Mouse (Mus musculus): ENCODE data around the gene Strip1. TPM values are rescaled to one million over a fixed set of nuclear protein-coding genes. Genes with fewer than 3 reads are reported as not detected.

Gene Strip1
- total RNA-seq (2014; rRNA removed), result 6.0 and 7.7 TPM in 2 replicates
- 17.7 and 23.8 TPM in 2 replicates for polyA plus RNA-seq (2012; rRNA removed)

GRCm38 (mm10) chr3:107631523-107631958 is at the start of gene Strip1:
Strip1 (minus strand) TSS chr3:107631694.
- Histone ChIP-seq H3K9ac (ENCODE audit: low read depth, low read length) (peak within 1 kb of the TSS; percentile 93), H3K4me1 (ENCODE audit: control insufficient read depth, insufficient read depth, low read length) (peaks cover 4% of the 10 kb centered on the region; the same call in 1 of the 2 replicates), H3K27me3 (ENCODE audit: control insufficient read depth, insufficient read depth, low read length) (no peaks in the 10 kb centered on the region), H3K27ac (replicated peaks; ENCODE audit: insufficient read depth, low read depth, low read length) (peak within 1 kb of the TSS; percentile 43), H3K36me3 (ENCODE audit: control insufficient read depth, insufficient read depth, low read length) (peaks cover 6% of the 10 kb centered on the region; the same call in 1 of the 2 replicates), H3K79me2 (ENCODE audit: control insufficient read depth, insufficient read depth, low read length) (no peaks in the 10 kb centered on the region; the same call in 1 of the 2 replicates), H3K4me3 (ENCODE audit: insufficient read depth, low read depth, low read length) (peak within 1 kb of the TSS; percentile 90)
- peak; percentile 88 for DNase-seq (ENCODE audit: extremely low read depth, low read depth, low spot score)
- WGBS, result under 1% methylated on average over 35 of the region's 35 CpGs
- TF ChIP-seq CTCF (IDR thresholded peaks at IDR 0.05; ENCODE audit: low read depth, low read length) (no peak), POLR2A (IDR thresholded peaks at IDR 0.05; ENCODE audit: extremely low read depth, insufficient read depth, low read length) (0 out of 2 replicates have a peak, but pooled peaks have one; percentile 48)

GRCm38 (mm10) chr3:107680790-107681576 is 49.5 kb upstream of the Strip1 start:
- no peak overlapping the region for H3K27ac ChIP-seq (replicated peaks; ENCODE audit: insufficient read depth, low read depth, low read length)
- no peak overlapping the region for H3K4me3 ChIP-seq (ENCODE audit: insufficient read depth, low read depth, low read length)
- H3K9ac ChIP-seq (ENCODE audit: low read depth, low read length), result no peak overlapping the region
- WGBS, result 43% methylated on average over 7 of the region's 7 CpGs
- no peaks in the 10 kb centered on the region; the same call in 1 of the 2 replicates for H3K4me1 ChIP-seq (ENCODE audit: control insufficient read depth, insufficient read depth, low read length)
- peaks cover 6% of the 10 kb centered on the region; the same call in 1 of the 2 replicates for H3K36me3 ChIP-seq (ENCODE audit: control insufficient read depth, insufficient read depth, low read length)
- peaks cover 21% of the 10 kb centered on the region; the same call in 1 of the 2 replicates for H3K79me2 ChIP-seq (ENCODE audit: control insufficient read depth, insufficient read depth, low read length)
- no peaks in the 10 kb centered on the region for H3K27me3 ChIP-seq (ENCODE audit: control insufficient read depth, insufficient read depth, low read length)
- no peak for DNase-seq (ENCODE audit: extremely low read depth, low read depth, low spot score)
- TF ChIP-seq CTCF (IDR thresholded peaks at IDR 0.05; ENCODE audit: low read depth, low read length), result no peak
- no peak for TF ChIP-seq POLR2A (IDR thresholded peaks at IDR 0.05; ENCODE audit: extremely low read depth, insufficient read depth, low read length)

GRCm38 (mm10) chr3:107671509-107671908 is 40.0 kb upstream of the Strip1 start:
- no peak overlapping the region for H3K4me3 ChIP-seq (ENCODE audit: insufficient read depth, low read depth, low read length)
- H3K27ac ChIP-seq (replicated peaks; ENCODE audit: insufficient read depth, low read depth, low read length), result no peak overlapping the region
- no peak for DNase-seq (ENCODE audit: extremely low read depth, low read depth, low spot score)
- WGBS, result 94% methylated on average over 2 of the region's 2 CpGs
- no peak overlapping the region for H3K9ac ChIP-seq (ENCODE audit: low read depth, low read length)
- H3K27me3 ChIP-seq (ENCODE audit: control insufficient read depth, insufficient read depth, low read length), result no peaks in the 10 kb centered on the region
- peaks cover 83% of the 10 kb centered on the region for H3K36me3 ChIP-seq (ENCODE audit: control insufficient read depth, insufficient read depth, low read length)
- TF ChIP-seq CTCF (IDR thresholded peaks at IDR 0.05; ENCODE audit: low read depth, low read length), result no peak
- no peak for TF ChIP-seq POLR2A (IDR thresholded peaks at IDR 0.05; ENCODE audit: extremely low read depth, insufficient read depth, low read length)
- H3K79me2 ChIP-seq (ENCODE audit: control insufficient read depth, insufficient read depth, low read length), result no peaks in the 10 kb centered on the region
- H3K4me1 ChIP-seq (ENCODE audit: control insufficient read depth, insufficient read depth, low read length), result no peaks in the 10 kb centered on the region

- TF ChIP-seq CTCF (IDR thresholded peaks at IDR 0.05; ENCODE audit: low read depth, low read length), result no peak
- TF ChIP-seq POLR2A (IDR thresholded peaks at IDR 0.05; ENCODE audit: extremely low read depth, insufficient read depth, low read length), result no peak
- Histone ChIP-seq H3K27ac (replicated peaks; ENCODE audit: insufficient read depth, low read depth, low read length) (no peak overlapping the region), H3K36me3 (ENCODE audit: control insufficient read depth, insufficient read depth, low read length) (peaks cover 87% of the 10 kb centered on the region), H3K4me1 (ENCODE audit: control insufficient read depth, insufficient read depth, low read length) (no peaks in the 10 kb centered on the region), H3K27me3 (ENCODE audit: control insufficient read depth, insufficient read depth, low read length) (no peaks in the 10 kb centered on the region), H3K79me2 (ENCODE audit: control insufficient read depth, insufficient read depth, low read length) (no peaks in the 10 kb centered on the region), H3K9ac (ENCODE audit: low read depth, low read length) (no peak overlapping the region), H3K4me3 (ENCODE audit: insufficient read depth, low read depth, low read length) (no peak overlapping the region)
- WGBS, result 35% methylated on average over 4 of the region's 4 CpGs
- no peak for DNase-seq (ENCODE audit: extremely low read depth, low read depth, low spot score)
Measured at GRCm38 (mm10) chr3:107670500-107670899, 39.0 kb upstream of the Strip1 start.

GRCm38 (mm10) chr3:107668786-107669185 is 37.3 kb upstream of the Strip1 start:
- Histone ChIP-seq H3K4me1 (ENCODE audit: control insufficient read depth, insufficient read depth, low read length) (no peaks in the 10 kb centered on the region), H3K27ac (replicated peaks; ENCODE audit: insufficient read depth, low read depth, low read length) (no peak overlapping the region), H3K79me2 (ENCODE audit: control insufficient read depth, insufficient read depth, low read length) (no peaks in the 10 kb centered on the region), H3K4me3 (ENCODE audit: insufficient read depth, low read depth, low read length) (no peak overlapping the region), H3K36me3 (ENCODE audit: control insufficient read depth, insufficient read depth, low read length) (peaks cover 84% of the 10 kb centered on the region), H3K9ac (ENCODE audit: low read depth, low read length) (no peak overlapping the region), H3K27me3 (ENCODE audit: control insufficient read depth, insufficient read depth, low read length) (no peaks in the 10 kb centered on the region)
- DNase-seq (ENCODE audit: extremely low read depth, low read depth, low spot score), result no peak
- no peak for TF ChIP-seq CTCF (IDR thresholded peaks at IDR 0.05; ENCODE audit: low read depth, low read length)
- no peak for TF ChIP-seq POLR2A (IDR thresholded peaks at IDR 0.05; ENCODE audit: extremely low read depth, insufficient read depth, low read length)
- 96% methylated on average over 7 of the region's 7 CpGs for WGBS

- DNase-seq (ENCODE audit: extremely low read depth, low read depth, low spot score), result no peak
- no peak overlapping the region for H3K27ac ChIP-seq (replicated peaks; ENCODE audit: insufficient read depth, low read depth, low read length)
- 80% methylated on average over 6 of the region's 6 CpGs for WGBS
- no peak overlapping the region for H3K9ac ChIP-seq (ENCODE audit: low read depth, low read length)
- no peaks in the 10 kb centered on the region for H3K27me3 ChIP-seq (ENCODE audit: control insufficient read depth, insufficient read depth, low read length)
- H3K79me2 ChIP-seq (ENCODE audit: control insufficient read depth, insufficient read depth, low read length), result no peaks in the 10 kb centered on the region
- no peak for TF ChIP-seq CTCF (IDR thresholded peaks at IDR 0.05; ENCODE audit: low read depth, low read length)
- TF ChIP-seq POLR2A (IDR thresholded peaks at IDR 0.05; ENCODE audit: extremely low read depth, insufficient read depth, low read length), result no peak
- H3K4me3 ChIP-seq (ENCODE audit: insufficient read depth, low read depth, low read length), result no peak overlapping the region
- no peaks in the 10 kb centered on the region for H3K4me1 ChIP-seq (ENCODE audit: control insufficient read depth, insufficient read depth, low read length)
- H3K36me3 ChIP-seq (ENCODE audit: control insufficient read depth, insufficient read depth, low read length), result peaks cover 86% of the 10 kb centered on the region
Measured at GRCm38 (mm10) chr3:107667426-107667825, 35.9 kb upstream of the Strip1 start.

Data from liver, adult 2 months (tissue).